Mouse (Mus musculus) kidney, embryonic 14.5 days (tissue): ENCODE data around the gene H1fx. TPM values are rescaled to one million over a fixed set of nuclear protein-coding genes. Genes with fewer than 3 reads are reported as not detected.
A peak's percentile ranks its signal among the peaks of the same experiment; 100 is the strongest.

Experiments used
- ATAC-seq: fragments of 200-750 bp; cut with Nextera tagmentation; 2 replicates; pipeline ENCODE4 v1.8.0; 2017; ENCODE audit warnings: moderate number of reproducible peaks, mild to moderate bottlenecking, moderate TSS enrichment, moderate library complexity; ENCODE audit not compliant: low FRiP score, low TSS enrichment
- H3K27ac ChIP-seq: fragments of 300-500 bp; sonication (generic); 2 replicates; pipeline ENCODE4 v1.5.1; 2014; ENCODE audit warnings: low read depth, mild to moderate bottlenecking, low read length, moderate library complexity, mixed read lengths
- H3K27me3 ChIP-seq: fragments of 300-500 bp; sonication (generic); 2 replicates; pipeline ENCODE4 v1.6.1; 2014; ENCODE audit warnings: mild to moderate bottlenecking, low read length; ENCODE audit not compliant: control insufficient read depth, insufficient read depth
- H3K36me3 ChIP-seq: fragments of 300-500 bp; sonication (generic); 2 replicates; pipeline ENCODE4 v1.6.1; 2014; ENCODE audit warnings: low read length, mixed read lengths; ENCODE audit not compliant: control insufficient read depth, insufficient read depth
- H3K4me1 ChIP-seq: fragments of 300-500 bp; sonication (generic); 2 replicates; pipeline ENCODE4 v1.6.1; 2014; ENCODE audit warnings: low read length, mixed read lengths; ENCODE audit not compliant: control insufficient read depth, insufficient read depth
- H3K4me2 ChIP-seq: fragments of 300-500 bp; sonication (generic); replicated peaks from 2 replicates; pipeline ENCODE4 v1.6.1; 2014; ENCODE audit warnings: low read depth, mild to moderate bottlenecking, low read length
- H3K4me3 ChIP-seq: fragments of 300-500 bp; sonication (generic); 2 replicates; pipeline ENCODE4 v1.5.1; 2014; ENCODE audit warnings: mild to moderate bottlenecking, low read length
- H3K9ac ChIP-seq: fragments of 300-500 bp; sonication (generic); 2 replicates; pipeline ENCODE4 v1.6.1; 2014; ENCODE audit warnings: low read depth, mild to moderate bottlenecking, low read length, moderate library complexity
- H3K9me3 ChIP-seq: fragments of 300-500 bp; sonication (generic); 2 replicates; pipeline ENCODE4 v1.6.1; 2016; ENCODE audit warnings: low read length; ENCODE audit not compliant: control insufficient read depth
- WGBS: fragments of 180-500 bp; shearing (Covaris S2); extraction: QIAGEN DNeasy Blood & Tissue Kit; methylation state at CpG from one replicate; pipeline ENCODE4 v1.1.7; 2014; 5-methylcytosine and 5-hydroxymethylcytosine counted together
- microRNA-seq: library from miRNA; unstranded; fragments of <30 nt; microRNA quantifications from one replicate; pipeline ENCODE4, GENCODE M21; 2016
- polyA plus RNA-seq: library from polyadenylated mRNA; unstranded; fragments of >200 nt; fragmentation: Nextera tagmentation; extraction: Ambion mirVana; gene quantifications from 2 replicates; pipeline ENCODE4 v1.2.1, GENCODE M21; 2014

H1fx gene
- polyA plus RNA-seq, 1 experiment from 2014 or later: 38.2 TPM

GRCm38 (mm10) chr6:87942179-87942578 lies 39.3 kb downstream of the H1fx start:
- no peak overlapping the region for H3K27ac ChIP-seq
- no peaks in the 10 kb centered on the region for H3K36me3 ChIP-seq
- no peak overlapping the region for H3K4me2 ChIP-seq
- ATAC-seq: no peak
- H3K4me3 ChIP-seq: no peak overlapping the region
- WGBS: 83% methylated on average over 7 of the region's 7 CpGs
- H3K9ac ChIP-seq: no peak overlapping the region
- no peaks in the 10 kb centered on the region for H3K27me3 ChIP-seq
- H3K4me1 ChIP-seq: no peaks in the 10 kb centered on the region
- H3K9me3 ChIP-seq: peaks cover 5% of the 10 kb centered on the region; the same call in 1 of the 2 replicates

- Histone ChIP-seq H3K4me3 (no peak overlapping the region), H3K4me2 (no peak overlapping the region), H3K4me1 (no peaks in the 10 kb centered on the region), H3K27ac (no peak overlapping the region), H3K9ac (no peak overlapping the region), H3K27me3 (no peaks in the 10 kb centered on the region), H3K9me3 (no peaks in the 10 kb centered on the region), H3K36me3 (peaks cover 28% of the 10 kb centered on the region)
- 87% methylated on average over 3 of the region's 3 CpGs for WGBS
- ATAC-seq: no peak
Observed at GRCm38 (mm10) chr6:87938941-87939340, 42.5 kb downstream of the H1fx start.

- peak; percentile 99 for ATAC-seq
- Histone ChIP-seq H3K9me3 (no peaks in the 10 kb centered on the region), H3K36me3 (peaks cover 41% of the 10 kb centered on the region), H3K4me1 (no peaks in the 10 kb centered on the region), H3K4me3 (no peak overlapping the region), H3K27ac (0 out of 2 replicates have a peak overlapping the region, but pooled peaks have one; percentile 59), H3K9ac (no peak overlapping the region), H3K27me3 (no peaks in the 10 kb centered on the region), H3K4me2 (no peak overlapping the region)
- 27% methylated on average over 19 of the region's 19 CpGs for WGBS
Observed at GRCm38 (mm10) chr6:87937178-87937788, 44.2 kb downstream of the H1fx start.

- H3K9me3 ChIP-seq: 0 out of 2 replicates have a peak, but pooled peaks cover 4% of the 10 kb centered on the region
- H3K36me3 ChIP-seq: peaks cover 50% of the 10 kb centered on the region
- no peak overlapping the region for H3K4me2 ChIP-seq
- no peaks in the 10 kb centered on the region for H3K27me3 ChIP-seq
- H3K9ac ChIP-seq: no peak overlapping the region
- ATAC-seq: no peak
- H3K4me1 ChIP-seq: no peaks in the 10 kb centered on the region
- H3K27ac ChIP-seq: no peak overlapping the region
- WGBS: 92% methylated on average over 5 of the region's 5 CpGs
- H3K4me3 ChIP-seq: no peak overlapping the region
Observed at GRCm38 (mm10) chr6:87935037-87935436, 46.4 kb downstream of the H1fx start.

Small RNA genes lying within 50 kb of the gene (microRNA-seq; reads per million reads assigned to microRNA genes)
- gene Gm47286: 1.7 reads per million

Other genes with a start within 250 kb of the H1fx start
- gene Gp9, start 203.6 kb downstream of the H1fx start, polyA plus RNA-seq: 1.7 and 2.5 TPM in 2 replicates
- gene Rab43, start 169.5 kb downstream of the H1fx start, polyA plus RNA-seq: 8.1 and 9.9 TPM in 2 replicates
- gene Gm45140, start 145.8 kb downstream of the H1fx start, polyA plus RNA-seq: 3.4 and 5.4 TPM in 2 replicates
- gene Isy1, start 142.8 kb downstream of the H1fx start, polyA plus RNA-seq: 61.5 and 63.5 TPM in 2 replicates
- gene Cnbp, start 130.5 kb downstream of the H1fx start, polyA plus RNA-seq: 1,222 and 1,346 TPM in 2 replicates
- gene Copg1, start 93.8 kb downstream of the H1fx start, polyA plus RNA-seq: 84.6 and 156 TPM in 2 replicates
- gene Hmces, start 67.7 kb downstream of the H1fx start, polyA plus RNA-seq: 53.4 and 60.4 TPM in 2 replicates
- gene Rab7, start 63.6 kb upstream of the H1fx start, polyA plus RNA-seq: 151 and 222 TPM in 2 replicates
- 294 and 402 TPM in 2 replicates for gene Rpn1, start 102.8 kb upstream of the H1fx start, polyA plus RNA-seq
- gene Gata2, start 212.3 kb upstream of the H1fx start, polyA plus RNA-seq: 27.2 and 44.6 TPM in 2 replicates
- gene Dnajb8, start 240.6 kb upstream of the H1fx start, polyA plus RNA-seq: not detected in 2 replicates